Mouse (Mus musculus) kidney, adult 11 months (tissue): Measurements from ENCODE around the gene Hectd3.

ENCODE experiments used
- DNase-seq: peaks from one replicate; pipeline ENCODE4 v3.0.0; 2022

Gene Hectd3

DNA sequence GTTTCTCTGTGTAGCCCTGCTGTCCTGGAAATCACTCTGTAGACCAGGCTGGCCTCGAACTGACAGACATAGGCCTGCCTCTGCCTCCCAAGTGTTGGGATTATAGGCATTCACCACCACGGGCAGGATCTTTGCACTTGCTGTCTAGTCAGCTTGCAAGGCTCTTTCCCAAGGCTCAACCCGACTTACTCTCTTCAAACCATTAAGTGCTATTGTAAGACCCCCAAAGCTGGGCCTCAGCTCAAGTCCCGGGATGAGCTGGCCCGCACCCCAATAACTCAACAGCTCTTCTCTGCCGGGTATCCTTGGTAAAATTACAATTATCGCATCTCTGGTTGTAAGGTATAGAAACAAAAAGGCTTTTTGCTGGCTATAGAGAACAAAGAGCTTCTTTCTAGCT is 23.2 kb downstream of the Hectd3 start:
- DNase-seq: no peak

DNA sequence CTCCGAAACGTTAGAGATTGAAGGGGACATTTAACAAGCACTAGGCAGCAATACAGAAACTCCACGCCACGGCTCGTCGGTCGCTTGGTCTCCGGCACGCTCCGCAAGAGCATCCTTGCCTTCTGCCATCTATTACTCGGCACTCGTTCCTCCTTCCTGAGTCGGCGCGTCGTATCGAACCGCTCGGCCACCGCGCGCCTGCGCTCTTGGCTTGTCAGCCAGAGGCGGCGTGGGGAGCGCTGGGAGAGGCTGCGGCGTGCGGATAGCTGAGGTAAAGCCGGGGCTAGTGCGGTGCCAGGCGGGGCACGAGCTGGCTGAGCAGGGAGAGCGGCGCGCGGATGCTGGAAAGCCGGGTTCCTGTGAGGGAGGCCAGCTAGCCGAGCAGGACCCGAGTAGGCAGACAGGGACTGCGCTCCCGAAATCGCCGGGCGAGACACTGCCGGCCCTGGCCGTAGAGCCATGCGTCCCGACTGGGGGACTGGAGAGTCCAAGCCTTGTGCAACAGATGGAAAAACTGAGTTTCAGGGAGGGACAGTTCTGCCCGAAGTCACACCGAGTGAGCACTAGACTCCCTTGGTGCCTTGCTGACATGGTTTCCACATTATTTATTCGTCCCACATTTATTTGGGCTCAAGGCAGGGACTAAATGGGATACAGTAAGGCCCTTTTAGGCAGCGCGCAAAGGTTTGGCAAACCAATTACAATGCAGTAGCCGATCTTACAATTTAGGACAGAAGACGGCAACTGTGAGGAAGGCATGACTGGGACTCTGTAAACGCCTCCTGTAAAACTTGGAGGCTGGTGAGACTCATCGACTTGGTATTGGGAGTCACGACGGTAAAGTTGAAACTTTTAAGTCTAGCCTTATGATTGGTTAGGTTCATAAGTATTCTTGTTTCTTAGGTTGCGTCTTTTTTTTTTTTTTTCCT is 24.4 kb downstream of the Hectd3 start, which contains the start of gene Eif2b3:
TSS of gene Eif2b3 (plus strand) at position 197 of the 929 bp plus-strand sequence.
- peak; percentile 85 for DNase-seq

DNA sequence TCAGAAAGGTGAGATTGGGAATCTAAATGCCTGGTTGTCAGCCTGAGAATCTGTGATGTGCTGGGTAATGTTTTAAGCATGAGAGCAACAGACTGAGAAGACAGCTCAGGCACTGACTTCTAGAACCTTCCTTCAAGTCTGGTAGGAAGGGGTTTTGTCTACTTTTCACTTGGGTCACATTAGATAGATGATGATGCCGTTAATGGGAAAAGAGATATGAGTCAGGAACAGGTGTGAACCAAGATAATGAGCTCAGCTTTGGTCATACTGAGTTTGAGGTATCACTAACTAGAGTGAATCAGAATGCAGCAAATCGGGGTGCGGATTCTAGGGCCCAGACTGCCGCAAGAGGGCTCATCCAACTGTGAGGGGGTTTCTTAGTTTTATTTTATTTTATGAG is 28.4 kb downstream of the Hectd3 start:
- DNase-seq: no peak

DNA sequence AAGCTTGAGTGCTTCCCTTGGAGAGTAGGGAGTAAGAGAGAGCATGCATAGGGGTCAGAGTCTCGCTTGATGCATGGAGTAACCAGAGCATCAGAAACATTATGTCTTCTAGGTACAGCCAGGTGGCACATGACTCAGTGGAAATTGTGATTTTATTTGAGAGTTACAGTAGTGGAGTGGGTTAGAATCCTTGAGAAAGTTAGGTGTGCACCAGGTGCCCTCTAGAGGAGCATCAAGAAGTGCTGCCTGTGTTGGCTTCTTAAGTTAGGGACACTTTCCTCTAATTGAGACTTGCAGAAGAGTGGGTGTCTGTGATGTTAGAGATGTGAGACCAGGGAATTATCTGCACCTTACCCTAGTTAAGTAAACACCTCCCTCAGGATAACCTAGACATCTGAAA is 36.0 kb downstream of the Hectd3 start:
- no peak for DNase-seq

DNA sequence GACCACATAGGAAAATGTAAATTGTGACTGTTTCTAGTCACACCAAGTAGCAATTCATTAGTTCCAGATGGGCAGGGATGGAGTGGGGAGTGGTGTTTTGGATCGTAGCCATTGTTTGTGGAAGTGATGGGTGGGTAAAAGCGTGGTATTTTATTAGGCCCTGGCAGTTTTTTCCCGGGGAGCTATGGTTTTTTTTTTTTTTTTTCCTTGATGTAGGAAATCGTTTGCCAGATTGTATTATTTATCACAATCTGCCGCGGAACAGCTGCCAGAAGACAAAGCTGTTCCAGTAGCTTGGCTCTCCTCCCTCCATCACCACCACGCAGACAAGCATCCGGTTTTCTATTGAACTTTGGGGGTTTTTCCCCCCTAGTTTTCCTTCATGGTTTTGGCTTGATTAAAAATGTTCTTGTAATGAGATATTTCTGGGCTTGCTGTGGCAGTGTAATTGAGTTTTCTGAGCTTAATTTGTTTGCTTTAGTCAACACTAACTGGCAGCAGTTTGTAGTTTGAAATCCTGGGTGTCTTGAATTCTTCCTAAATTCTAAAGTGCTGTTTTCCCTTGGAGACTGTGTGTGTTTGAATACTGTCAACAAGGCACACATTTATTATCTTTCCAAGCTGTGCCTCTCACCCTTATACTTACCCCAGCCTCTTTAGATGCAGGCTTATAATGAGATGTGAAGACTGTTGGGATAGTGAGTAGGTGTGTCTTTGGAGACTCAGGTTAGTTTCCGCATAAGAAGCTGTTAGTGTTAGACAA is 45.0 kb downstream of the Hectd3 start:
- DNase-seq: peak; percentile 23

DNA sequence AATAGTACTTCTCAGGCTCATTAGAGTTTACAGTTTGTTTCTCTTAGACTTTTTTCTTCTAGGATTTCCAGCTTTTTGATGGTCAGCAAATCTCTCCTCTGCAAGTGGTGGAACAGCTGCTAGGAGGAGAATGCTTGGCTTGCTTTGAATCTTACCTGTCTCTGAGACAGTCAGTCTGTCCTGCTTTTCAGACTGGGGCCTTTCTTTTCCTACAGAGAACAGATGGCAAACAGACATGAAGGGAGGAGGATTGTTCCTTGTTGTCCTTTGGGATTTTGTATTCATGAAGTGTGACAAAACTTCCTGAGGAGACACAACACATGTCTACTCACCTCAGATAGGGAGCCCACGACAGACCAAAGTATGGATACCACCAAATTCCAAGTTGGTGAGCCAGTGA is 45.7 kb downstream of the Hectd3 start:
- no peak for DNase-seq

DNA sequence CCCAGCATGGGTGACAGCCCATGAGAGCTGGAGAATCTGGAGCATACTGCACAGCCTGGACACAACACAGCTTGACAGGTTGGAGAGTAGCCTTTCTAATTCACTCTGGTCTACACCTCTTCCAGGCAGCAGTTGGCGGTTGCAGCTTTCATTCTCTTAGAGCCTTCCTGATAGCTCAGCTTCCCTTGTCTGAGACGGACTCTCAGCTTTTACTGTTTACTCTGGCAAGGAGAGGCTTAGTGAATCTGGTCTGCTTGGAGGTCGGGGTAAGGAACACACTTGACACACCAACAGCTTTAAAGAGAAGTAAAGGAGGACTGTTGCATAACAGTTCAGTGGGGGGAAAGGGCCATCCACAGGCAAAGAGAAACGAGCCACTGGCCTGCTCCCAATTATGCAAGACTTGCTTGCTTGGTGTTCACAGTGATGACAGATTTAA is 46.2 kb downstream of the Hectd3 start:
- peak; percentile 75 for DNase-seq

DNA sequence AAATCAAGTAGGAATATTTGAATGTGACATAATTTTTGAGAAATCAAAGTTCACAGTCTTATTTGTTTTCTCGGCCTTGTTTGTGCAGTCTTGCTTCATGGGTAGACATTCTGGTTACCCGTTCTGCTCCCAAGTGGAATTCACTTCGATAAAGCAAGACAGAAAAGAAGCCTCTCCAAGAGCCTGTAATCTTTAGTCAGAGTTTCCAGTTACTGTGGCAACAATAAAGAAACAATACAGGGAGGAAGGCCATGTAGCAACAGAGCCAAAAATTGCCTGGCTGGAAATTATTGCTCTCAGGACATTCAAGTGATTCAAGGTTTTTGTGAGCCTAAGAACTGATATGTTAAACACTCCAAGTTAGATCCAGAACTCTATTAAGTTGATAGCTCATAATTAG is 53.7 kb downstream of the Hectd3 start:
- no peak for DNase-seq

DNA sequence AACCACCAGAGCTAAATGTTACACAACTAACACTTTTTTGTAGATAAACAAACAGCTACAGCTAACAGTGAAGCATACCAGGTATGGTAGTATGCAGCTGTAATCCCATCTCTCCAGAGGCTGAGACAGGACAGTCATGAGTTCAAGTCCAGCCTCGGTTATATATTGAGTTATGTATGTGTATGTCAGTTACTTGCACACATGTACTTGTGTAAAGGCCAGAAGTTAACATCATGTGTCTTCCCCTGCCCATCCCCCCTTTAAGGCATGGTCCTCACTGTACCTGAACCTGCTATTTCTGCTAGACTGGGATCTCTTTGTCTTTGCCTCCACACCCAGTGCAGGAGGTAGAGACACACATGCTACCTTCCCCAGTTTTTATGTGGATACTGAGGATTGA is 54.4 kb downstream of the Hectd3 start:
- no peak for DNase-seq

DNA sequence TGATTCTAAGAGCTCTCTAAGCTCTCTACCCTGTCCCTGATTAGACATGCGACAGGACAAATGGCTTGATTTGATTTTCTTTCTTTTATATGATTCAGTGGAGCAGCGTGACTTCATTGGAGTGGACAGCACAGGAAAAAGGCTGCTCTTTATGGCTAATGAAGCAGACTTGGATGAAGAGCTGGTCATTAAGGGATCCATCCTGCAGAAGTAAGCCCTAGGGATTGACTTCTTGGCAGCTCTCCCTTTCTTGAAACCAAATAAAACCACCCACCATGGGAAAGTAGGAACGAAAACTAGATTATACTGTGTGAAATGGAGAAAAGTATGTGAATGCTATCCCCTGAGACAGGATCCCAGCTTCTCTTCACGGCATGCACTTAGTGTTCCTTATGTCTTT is 57.5 kb downstream of the Hectd3 start:
- DNase-seq: no peak

DNA sequence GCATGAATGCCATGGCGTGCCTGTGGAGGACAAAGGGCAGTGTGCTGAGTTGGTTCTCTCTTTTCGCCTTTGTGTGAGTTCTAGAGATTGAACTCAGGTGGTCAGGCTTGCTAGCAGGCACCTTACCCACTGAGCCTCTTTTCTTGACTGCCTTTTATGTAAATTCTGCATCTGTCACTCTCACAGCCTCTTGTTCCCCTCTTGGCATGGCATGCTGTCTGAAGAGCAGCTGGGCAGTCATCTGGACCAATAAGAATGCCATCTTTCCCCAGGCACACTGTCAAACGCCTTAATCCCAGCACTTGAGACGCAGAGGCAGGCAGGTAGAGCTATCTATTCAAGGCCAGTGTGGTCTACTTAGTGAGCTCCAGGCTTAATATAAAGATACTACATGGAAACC is 58.8 kb downstream of the Hectd3 start:
- no peak for DNase-seq
